Mouse (Mus musculus) testis, adult 10 weeks (tissue): ENCODE results near the gene Grb7. TPM values are rescaled to one million over a fixed set of nuclear protein-coding genes. Genes with fewer than 3 reads are reported as not detected.

Experiments used
- polyA plus RNA-seq: library from polyadenylated mRNA; stranded (reverse); fragments of 350-450 nt; fragmentation: Illumina TruSeq; extraction: RNeasy Lipid Tissue Mini Kit (QIAGEN cat#74804); gene quantifications from one replicate; pipeline ENCODE4 v1.2.3, GENCODE M21; 2014; ENCODE audit warnings: low read depth, low replicate concordance

Grb7 gene
- polyA plus RNA-seq: 0.24 TPM

DNA sequence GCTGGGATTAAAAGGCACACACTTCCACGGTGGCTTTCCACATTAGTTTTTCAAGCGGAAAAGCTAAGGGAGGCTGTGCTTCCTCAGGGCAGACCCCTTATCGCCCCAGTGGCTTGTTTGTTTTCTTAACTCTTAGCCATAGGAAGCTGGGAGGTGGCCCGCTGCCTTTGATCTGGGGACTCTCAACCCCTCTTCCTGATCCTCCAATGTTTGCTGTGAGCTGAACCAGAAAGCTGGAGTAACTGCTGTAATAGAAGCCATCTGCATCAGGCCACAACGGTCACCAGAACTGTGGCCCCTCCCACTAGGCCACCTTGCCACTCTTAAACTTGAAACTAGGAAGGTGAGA, at the start of gene Grb7:
Grb7 (plus strand) TSS at position 182 of the 349 bp plus-strand sequence.

DNA sequence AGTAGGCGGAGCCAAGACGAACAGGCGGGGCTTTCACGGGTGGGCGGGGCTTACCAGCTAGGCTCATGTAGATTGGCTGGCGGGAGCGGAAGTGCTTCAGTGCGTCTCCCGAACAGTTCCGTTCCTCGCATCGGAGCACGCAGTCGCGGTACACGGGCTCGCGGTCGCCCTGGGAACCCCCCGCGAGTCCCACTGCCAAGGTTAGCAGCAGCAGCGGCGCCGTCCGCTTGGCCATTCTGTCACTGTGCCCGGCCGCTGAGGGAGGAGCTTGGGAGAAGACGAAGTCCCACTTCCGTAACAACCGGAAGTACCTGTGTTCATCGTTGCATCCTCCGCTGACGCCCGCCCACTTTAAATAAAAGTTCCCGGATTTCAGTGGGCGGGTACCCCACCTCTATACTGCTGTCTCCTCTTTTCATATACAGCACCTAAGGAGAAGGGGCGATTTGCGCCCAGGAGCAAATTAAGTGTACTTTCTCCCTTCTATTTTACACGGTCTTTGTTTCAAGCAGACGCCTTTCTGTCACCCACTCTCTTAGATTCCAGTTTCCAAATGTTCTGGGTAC, 46.0 kb upstream of the Grb7 start, which contains the start of gene Pgap3:
Pgap3 (minus strand) TSS at position 330 of the 566 bp plus-strand sequence.

DNA sequence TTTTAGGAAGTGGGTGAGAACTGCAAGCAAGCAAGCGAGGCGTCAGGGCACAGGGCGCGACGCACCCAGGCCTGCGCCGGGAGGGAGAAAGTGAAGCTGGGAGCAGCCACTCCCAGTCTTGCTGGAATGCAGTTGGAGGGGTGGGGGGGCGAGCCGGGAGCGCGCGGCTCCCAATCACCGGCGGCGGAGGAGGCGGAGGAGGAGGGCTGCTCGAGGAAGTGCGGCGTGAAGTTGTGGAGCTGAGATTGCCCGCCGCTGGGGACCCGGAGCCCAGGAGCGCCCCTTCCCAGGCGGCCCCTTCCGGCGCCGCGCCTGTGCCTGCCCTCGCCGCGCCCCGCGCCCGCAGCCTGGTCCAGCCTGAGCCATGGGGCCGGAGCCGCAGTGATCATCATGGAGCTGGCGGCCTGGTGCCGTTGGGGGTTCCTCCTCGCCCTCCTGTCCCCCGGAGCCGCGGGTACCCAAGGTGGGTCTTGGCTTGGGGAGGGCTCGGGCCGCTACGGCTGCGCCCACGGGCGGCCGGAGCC, 33.9 kb upstream of the Grb7 start, which contains the start of gene Erbb2:
Erbb2 (plus strand) TSS at position 198 of the 524 bp plus-strand sequence.

DNA sequence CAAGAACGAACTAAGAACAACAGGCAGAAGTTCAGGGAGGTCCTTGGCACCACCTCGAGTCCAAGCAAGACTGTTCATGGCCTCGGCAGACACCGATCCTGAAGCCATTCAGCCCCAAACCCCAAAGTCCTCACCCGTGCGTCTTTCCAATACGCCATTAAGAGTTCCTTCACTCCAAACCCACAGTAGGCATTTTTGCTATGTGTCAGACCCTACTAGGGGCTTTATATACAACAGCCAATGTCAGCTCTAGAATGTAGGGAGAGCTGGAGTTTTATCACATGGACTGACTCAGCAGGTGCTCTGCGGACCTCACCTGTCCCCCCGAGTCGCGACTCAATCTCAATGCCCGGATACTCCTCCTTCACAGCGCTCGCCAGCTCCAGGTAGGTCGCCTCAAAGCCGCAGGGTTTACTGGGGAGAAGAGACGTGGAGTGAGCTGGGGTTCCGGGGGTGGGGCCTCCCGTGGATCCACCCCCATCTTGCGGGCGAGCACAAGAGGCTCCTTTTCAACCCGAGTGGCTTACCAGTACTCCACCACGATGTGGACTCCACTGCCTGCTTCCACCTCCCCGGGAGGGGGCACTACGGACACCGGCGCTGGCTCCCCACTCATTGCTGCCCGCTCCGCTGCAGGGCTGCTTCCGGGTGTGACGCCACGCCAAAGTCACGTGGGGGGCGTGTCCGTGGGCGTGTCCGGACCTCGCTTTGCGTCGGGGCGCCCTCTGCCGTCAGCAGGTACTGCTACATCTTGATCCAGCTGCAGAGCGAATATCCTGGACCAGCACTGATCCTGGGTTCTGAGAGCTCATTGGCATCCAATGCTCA, 7.6 kb upstream of the Grb7 start, which contains the start of gene Mien1:
Mien1 (minus strand) TSS at position 661 of the 828 bp plus-strand sequence.

Other genes with a start within 250 kb of the Grb7 start
- gene Cdk12, start 243.3 kb upstream of the Grb7 start, polyA plus RNA-seq: 39.0 TPM
- gene Neurod2, start 116.7 kb upstream of the Grb7 start, polyA plus RNA-seq: not detected
- 0.18 TPM for gene Ppp1r1b, start 98.0 kb upstream of the Grb7 start, polyA plus RNA-seq
- gene Stard3, start 88.0 kb upstream of the Grb7 start, polyA plus RNA-seq: 0.36 TPM
- not detected for gene Tcap, start 62.6 kb upstream of the Grb7 start, polyA plus RNA-seq
- gene Pnmt, start 59.9 kb upstream of the Grb7 start, polyA plus RNA-seq: not detected
- gene Pgap3, start 45.9 kb upstream of the Grb7 start, polyA plus RNA-seq: 0.20 TPM
- gene Erbb2, start 33.9 kb upstream of the Grb7 start, polyA plus RNA-seq: 0.07 TPM
- 40.6 TPM for gene Mien1, start 7.4 kb upstream of the Grb7 start, polyA plus RNA-seq
- gene Ikzf3, start 99.6 kb downstream of the Grb7 start, polyA plus RNA-seq: 0.18 TPM
- 608 TPM for gene Zpbp2, start 104.7 kb downstream of the Grb7 start, polyA plus RNA-seq
- gene Ormdl3, start 141.0 kb downstream of the Grb7 start, polyA plus RNA-seq: 10.1 TPM
- not detected for gene Lrrc3c, start 151.9 kb downstream of the Grb7 start, polyA plus RNA-seq
- gene Gm12355, start 179.3 kb downstream of the Grb7 start, polyA plus RNA-seq: 0.56 TPM
- gene Gsdma3, start 180.0 kb downstream of the Grb7 start, polyA plus RNA-seq: not detected
- not detected for gene Gsdma2, start 200.4 kb downstream of the Grb7 start, polyA plus RNA-seq
- gene Gsdma, start 218.0 kb downstream of the Grb7 start, polyA plus RNA-seq: 1.6 TPM
- 11.0 TPM for gene Psmd3, start 236.2 kb downstream of the Grb7 start, polyA plus RNA-seq